In genomic region chr11:21237474-21238278, GRCm38 (mm10) we compare ENCODE assay signal across 8 mouse cellular contexts. TPM values are rescaled to one million over a fixed set of nuclear protein-coding genes. Genes with fewer than 3 reads are reported as not detected.
DNase-seq lines count a peak whose midpoint lies in the region; ATAC-seq lines count a peak whose summit lies in the region.

No protein-coding gene starts in this region.

- H3K4me2 ChIP-seq in embryonic facial prominence, embryonic 14.5 days (ENCODE audit: low read depth, low read length): peak overlapping the region; percentile 77
- peak overlapping the region; percentile 70 for H3K4me2 ChIP-seq in neural tube, embryonic 15.5 days

- DNase-seq in embryonic facial prominence, embryonic 14.5 days (ENCODE audit: low spot score): no peak
- DNase-seq in limb, embryonic 10.5 days (ENCODE audit: low spot score): no peak
- DNase-seq in cerebellum, adult 9-10 months: no peak
- DNase-seq in B cell, adult 2 months: no peak

- ATAC-seq in megakaryocyte, adult 5-6 weeks (ENCODE audit: poor library complexity, severe bottlenecking): no peak
- no peak for ATAC-seq in embryonic facial prominence, embryonic 14.5 days (ENCODE audit: low read depth)
- no peak for ATAC-seq in neural tube, embryonic 15.5 days (ENCODE audit: low FRiP score)
- no peak for ATAC-seq in frontal cortex, adult (ENCODE audit: low TSS enrichment)

- 87% methylated on average over 2 of the region's 2 CpGs for WGBS in embryonic facial prominence, embryonic 14.5 days
- whole genome bisulfite sequencing in limb, embryonic 10.5 days: 87% methylated on average over 2 of the region's 2 CpGs
- WGBS in neural tube, embryonic 15.5 days: 97% methylated on average over 2 of the region's 2 CpGs

- H3K9ac ChIP-seq in embryonic facial prominence, embryonic 14.5 days (ENCODE audit: low read depth, low read length): no peak overlapping the region; the same call in 1 of the 2 replicates
- no peak overlapping the region for H3K9ac ChIP-seq in neural tube, embryonic 15.5 days (replicated peaks)

- peak overlapping the region; percentile 97; the same call in 1 of the 2 replicates for H3K27ac ChIP-seq in embryonic facial prominence, embryonic 14.5 days (replicated peaks; ENCODE audit: low read depth, low read length)
- H3K27ac ChIP-seq in limb, embryonic 10.5 days: peak overlapping the region; percentile 99
- H3K27ac ChIP-seq in neural tube, embryonic 15.5 days (replicated peaks): peak overlapping the region; percentile 95; the same call in 1 of the 2 replicates

- H3K27me3 ChIP-seq in megakaryocyte, embryonic 14.5 days (replicated peaks): no peaks in the 10 kb centered on the region
- H3K27me3 ChIP-seq in embryonic facial prominence, embryonic 14.5 days (replicated peaks; ENCODE audit: control insufficient read depth, insufficient read depth, low read length): no peaks in the 10 kb centered on the region
- H3K27me3 ChIP-seq in limb, embryonic 10.5 days (ENCODE audit: low read depth, poor library complexity, severe bottlenecking): no peaks in the 10 kb centered on the region
- no peaks in the 10 kb centered on the region for H3K27me3 ChIP-seq in neural tube, embryonic 15.5 days (replicated peaks)

- H3K9me3 ChIP-seq in megakaryocyte, embryonic 14.5 days: no peaks in the 10 kb centered on the region
- no peaks in the 10 kb centered on the region for H3K9me3 ChIP-seq in embryonic facial prominence, embryonic 14.5 days (ENCODE audit: control insufficient read depth, low read length)
- no peaks in the 10 kb centered on the region for H3K9me3 ChIP-seq in limb, embryonic 10.5 days (replicated peaks)
- no peaks in the 10 kb centered on the region for H3K9me3 ChIP-seq in neural tube, embryonic 15.5 days (replicated peaks)

- peaks cover 17% of the 10 kb centered on the region; the same call in 1 of the 2 replicates for H3K4me1 ChIP-seq in megakaryocyte, embryonic 14.5 days
- H3K4me1 ChIP-seq in embryonic facial prominence, embryonic 14.5 days (ENCODE audit: control insufficient read depth, insufficient read depth, low read length): peaks cover 15% of the 10 kb centered on the region
- peaks cover 9% of the 10 kb centered on the region for H3K4me1 ChIP-seq in limb, embryonic 10.5 days
- H3K4me1 ChIP-seq in neural tube, embryonic 15.5 days: peaks cover 18% of the 10 kb centered on the region

- H3K36me3 ChIP-seq in megakaryocyte, embryonic 14.5 days (replicated peaks; ENCODE audit: low read length): no peaks in the 10 kb centered on the region
- H3K36me3 ChIP-seq in embryonic facial prominence, embryonic 14.5 days (ENCODE audit: control insufficient read depth, insufficient read depth, low read length): no peaks in the 10 kb centered on the region
- H3K36me3 ChIP-seq in limb, embryonic 10.5 days: no peaks in the 10 kb centered on the region
- H3K36me3 ChIP-seq in neural tube, embryonic 15.5 days: no peaks in the 10 kb centered on the region

- H3K4me3 ChIP-seq in megakaryocyte, embryonic 14.5 days (replicated peaks): peak overlapping the region; percentile 97
- peak overlapping the region; percentile 93 for H3K4me3 ChIP-seq in embryonic facial prominence, embryonic 14.5 days (ENCODE audit: low read depth, low read length)
- H3K4me3 ChIP-seq in limb, embryonic 10.5 days: peak overlapping the region; percentile 87
- peak overlapping the region; percentile 90 for H3K4me3 ChIP-seq in neural tube, embryonic 15.5 days (replicated peaks)

RNA-seq across cellular contexts. Expression of gene Vps54, which starts 1.4 kb away (rescaled TPM):
- 0.94 and 1.1 TPM in 2 replicates for polyA plus RNA-seq in megakaryocyte, embryonic 14.5 days (2012; ENCODE audit: insufficient read depth, low replicate concordance)
- 56.5 and 56.7 TPM in 2 replicates for total RNA-seq in megakaryocyte, adult 5-6 weeks (2015)
- 85.7 and 87.9 TPM in 2 replicates for total RNA-seq in megakaryocyte, adult 5-6 weeks (2017)
- polyA plus RNA-seq in embryonic facial prominence, embryonic 14.5 days (2014; fragmentation: Nextera tagmentation; extraction: Ambion mirVana): 14.6 and 15.9 TPM in 2 replicates
- polyA plus RNA-seq in limb, embryonic 10.5 days (2016; fragmentation: Nextera tagmentation; extraction: Ambion mirVana): 11.2 and 12.4 TPM in 2 replicates
- 10.3 and 10.4 TPM in 2 replicates for polyA plus RNA-seq in neural tube, embryonic 15.5 days (2015; fragmentation: Nextera tagmentation; extraction: Ambion mirVana)
